Mouse (Mus musculus) MEL (cell line): ENCODE results near the gene Nf1. TPM values are rescaled to one million over a fixed set of nuclear protein-coding genes. Genes with fewer than 3 reads are reported as not detected.
A peak's percentile ranks its signal among the peaks of the same experiment; 100 is the strongest.

Experiments used
- DNase-seq: peaks from one replicate; pipeline ENCODE4 v3.0.0; 2011; ENCODE audit warnings: low read depth, low spot score
- H3K27ac ChIP-seq: 2 replicates; pipeline ENCODE4 v1.5.1; 2012; ENCODE audit warnings: low read depth, mild to moderate bottlenecking, control low read depth, low read length, moderate library complexity; ENCODE audit not compliant: control insufficient read depth
- H3K27me3 ChIP-seq, 2 experiments: fragments of 150-350 bp in 1 of 2; sonication (generic) in 1 of 2; 2 replicates each; pipeline ENCODE4 v1.6.1; 2012; ENCODE audit warnings: low read length in 2 of 2, mild to moderate bottlenecking in 2 of 2, improper control_type of control experiment in 1 of 2, moderate library complexity in 1 of 2; ENCODE audit not compliant: insufficient read depth in 2 of 2, control insufficient read depth in 1 of 2
- H3K36me3 ChIP-seq, 2 experiments: 2 replicates each; pipeline ENCODE4 v1.6.1; 2012 to 2014; ENCODE audit warnings: low read length in 2 of 2, improper control_type of control experiment in 1 of 2, inconsistent platforms in 1 of 2, mild to moderate bottlenecking in 1 of 2; ENCODE audit not compliant: insufficient read depth in 2 of 2, control insufficient read depth in 1 of 2
- H3K4me1 ChIP-seq, 2 experiments: fragments of 150-350 bp in 1 of 2; sonication (generic) in 1 of 2; 2 replicates each; pipeline ENCODE4 v1.6.1; 2012; ENCODE audit warnings: low read length in 2 of 2, improper control_type of control experiment in 1 of 2, mild to moderate bottlenecking in 1 of 2; ENCODE audit not compliant: insufficient read depth in 2 of 2, control insufficient read depth in 1 of 2
- H3K4me3 ChIP-seq, 2 experiments: fragments of 150-350 bp in 1 of 2; sonication (generic) in 1 of 2; 2 replicates each; pipeline ENCODE4 v1.5.1; 2012; ENCODE audit warnings: low read depth in 2 of 2, low read length in 2 of 2, mild to moderate bottlenecking in 2 of 2, moderate library complexity in 2 of 2, control low read depth in 1 of 2, improper control_type of control experiment in 1 of 2; ENCODE audit not compliant: control insufficient read depth in 1 of 2, insufficient read depth in 1 of 2
- H3K79me2 ChIP-seq: 2 replicates; pipeline ENCODE4 v1.6.1; 2012; ENCODE audit warnings: mild to moderate bottlenecking, low read length, moderate library complexity; ENCODE audit not compliant: control insufficient read depth, poor library complexity, insufficient read depth
- H3K9ac ChIP-seq: 2 replicates; pipeline ENCODE4 v1.6.1; 2012; ENCODE audit warnings: low read depth, mild to moderate bottlenecking, control low read depth, low read length, moderate library complexity; ENCODE audit not compliant: control insufficient read depth, poor library complexity, severe bottlenecking
- H3K9me3 ChIP-seq: fragments of 150-350 bp; sonication (generic); replicated peaks from 2 replicates; pipeline ENCODE4 v1.6.1; 2012; ENCODE audit warnings: mild to moderate bottlenecking, low read length, improper control_type of control experiment, moderate library complexity; ENCODE audit not compliant: insufficient read depth
- BHLHE40 ChIP-seq: IDR thresholded peaks from 2 replicates; pipeline ENCODE4 v1.6.1; 2012; ENCODE audit warnings: low read depth, mild to moderate bottlenecking, inconsistent platforms, low read length, improper control_type of control experiment, borderline replicate concordance
- CHD1 ChIP-seq: IDR thresholded peaks from 2 replicates; pipeline ENCODE4 v1.6.1; 2012; ENCODE audit warnings: low read depth, mild to moderate bottlenecking, inconsistent platforms, low read length, improper control_type of control experiment
- CHD2 ChIP-seq: IDR thresholded peaks from 2 replicates; pipeline ENCODE4 v1.6.1; 2011; ENCODE audit warnings: low read length, improper control_type of control experiment
- CTCF ChIP-seq, 3 experiments: IDR thresholded peaks in 2 of 3; conservative IDR thresholded peaks in 1 of 3; 2 replicates each; pipeline ENCODE4 v1.5.1; 2011 to 2012; ENCODE audit warnings: low read length in 3 of 3, low read depth in 2 of 3, mild to moderate bottlenecking in 2 of 3, improper control_type of control experiment in 1 of 3, inconsistent platforms in 1 of 3, mixed read lengths in 1 of 3, moderate library complexity in 1 of 3; ENCODE audit not compliant: control insufficient read depth in 1 of 3, insufficient read depth in 1 of 3, poor library complexity in 1 of 3, severe bottlenecking in 1 of 3
- E2F4 ChIP-seq: IDR thresholded peaks from 2 replicates; pipeline ENCODE4 v1.6.1; 2011; ENCODE audit warnings: low read depth, low read length, improper control_type of control experiment, borderline replicate concordance
- ELF1 ChIP-seq: IDR thresholded peaks from 2 replicates; pipeline ENCODE4 v1.6.1; 2014; ENCODE audit warnings: low read depth, mild to moderate bottlenecking, inconsistent platforms, low read length, improper control_type of control experiment, moderate library complexity
- EP300 ChIP-seq, 2 experiments: IDR thresholded peaks; 2 replicates each; pipeline ENCODE4 v1.6.1; 2011; ENCODE audit warnings: improper control_type of control experiment in 2 of 2, low read length in 2 of 2, low read depth in 1 of 2, mild to moderate bottlenecking in 1 of 2
- ETS1 ChIP-seq: IDR thresholded peaks from 2 replicates; pipeline ENCODE4 v1.6.1; 2012; ENCODE audit warnings: low read depth, mild to moderate bottlenecking, inconsistent platforms, low read length, improper control_type of control experiment, moderate library complexity
- GABPA ChIP-seq: IDR thresholded peaks from 2 replicates; pipeline ENCODE4 v1.6.1; 2012; ENCODE audit warnings: low read depth, mild to moderate bottlenecking, inconsistent platforms, low read length, improper control_type of control experiment, moderate library complexity
- GATA1 ChIP-seq: IDR thresholded peaks from 2 replicates; pipeline ENCODE4 v1.6.1; 2011; ENCODE audit warnings: low read depth, low read length, improper control_type of control experiment
- HCFC1 ChIP-seq: IDR thresholded peaks from 2 replicates; pipeline ENCODE4 v1.6.1; 2012; ENCODE audit warnings: low read depth, mild to moderate bottlenecking, inconsistent platforms, low read length, improper control_type of control experiment, moderate library complexity
- JUND ChIP-seq: IDR thresholded peaks from 2 replicates; pipeline ENCODE4 v1.6.1; 2011; ENCODE audit warnings: low read depth, mild to moderate bottlenecking, improper control_type of control experiment, low read length
- KAT2A ChIP-seq: conservative IDR thresholded peaks from 2 replicates; pipeline ENCODE4 v1.6.1; 2012; ENCODE audit warnings: low read depth, low read length, improper control_type of control experiment, inconsistent platforms
- MAFK ChIP-seq: IDR thresholded peaks from 2 replicates; pipeline ENCODE4 v1.6.1; 2011; ENCODE audit warnings: low read depth, mild to moderate bottlenecking, low read length, improper control_type of control experiment, borderline replicate concordance
- MAX ChIP-seq: IDR thresholded peaks from 2 replicates; pipeline ENCODE4 v1.6.1; 2011; ENCODE audit warnings: low read length, improper control_type of control experiment
- MAZ ChIP-seq: IDR thresholded peaks from 2 replicates; pipeline ENCODE4 v1.6.1; 2012; ENCODE audit warnings: low read depth, mild to moderate bottlenecking, inconsistent platforms, low read length, improper control_type of control experiment
- MEF2A ChIP-seq: IDR thresholded peaks from 2 replicates; pipeline ENCODE4 v1.6.1; 2014; ENCODE audit warnings: low read depth, mild to moderate bottlenecking, inconsistent platforms, low read length, improper control_type of control experiment; ENCODE audit not compliant: poor library complexity, insufficient replicate concordance, severe bottlenecking; ENCODE audit errors: extremely low read depth
- MYB ChIP-seq: IDR thresholded peaks from 2 replicates; pipeline ENCODE4 v1.6.1; 2011; ENCODE audit warnings: mild to moderate bottlenecking, low read depth, low read length, improper control_type of control experiment
- MYC ChIP-seq: IDR thresholded peaks from 2 replicates; pipeline ENCODE4 v1.6.1; 2011; ENCODE audit warnings: low read depth, mild to moderate bottlenecking, low read length, improper control_type of control experiment, moderate library complexity
- NELFE ChIP-seq: IDR thresholded peaks from 2 replicates; pipeline ENCODE4 v1.6.1; 2011; ENCODE audit warnings: low read depth, low read length, improper control_type of control experiment
- NRF1 ChIP-seq: IDR thresholded peaks from 2 replicates; pipeline ENCODE4 v1.6.1; 2014; ENCODE audit warnings: low read depth, mild to moderate bottlenecking, inconsistent platforms, low read length, improper control_type of control experiment, moderate library complexity; ENCODE audit not compliant: poor library complexity, insufficient read depth, severe bottlenecking
- POLR2A ChIP-seq, 2 experiments: IDR thresholded peaks; 2 replicates each; pipeline ENCODE4 v1.6.1; 2011 to 2012; ENCODE audit warnings: low read length in 2 of 2, mild to moderate bottlenecking in 2 of 2, control low read depth in 1 of 2, improper control_type of control experiment in 1 of 2, low read depth in 1 of 2, moderate library complexity in 1 of 2; ENCODE audit not compliant: control insufficient read depth in 1 of 2, insufficient read depth in 1 of 2, poor library complexity in 1 of 2
- POLR2AphosphoS5 ChIP-seq: IDR thresholded peaks from 2 replicates; pipeline ENCODE4 v1.6.1; 2012; ENCODE audit warnings: low read depth, borderline replicate concordance, mild to moderate bottlenecking, inconsistent platforms, low read length, moderate library complexity, mixed read lengths
- RAD21 ChIP-seq: IDR thresholded peaks from 2 replicates; pipeline ENCODE4 v1.6.1; 2011; ENCODE audit warnings: mild to moderate bottlenecking, low read depth, low read length, improper control_type of control experiment
- RCOR1 ChIP-seq: IDR thresholded peaks from 2 replicates; pipeline ENCODE4 v1.6.1; 2012; ENCODE audit warnings: low read depth, mild to moderate bottlenecking, inconsistent platforms, low read length, improper control_type of control experiment
- SIN3A ChIP-seq: IDR thresholded peaks from 2 replicates; pipeline ENCODE4 v1.6.1; 2012; ENCODE audit warnings: low read length, improper control_type of control experiment, inconsistent platforms
- SMC3 ChIP-seq: IDR thresholded peaks from 2 replicates; pipeline ENCODE4 v1.6.1; 2011; ENCODE audit warnings: low read depth, low read length, improper control_type of control experiment
- TAL1 ChIP-seq: IDR thresholded peaks from 2 replicates; pipeline ENCODE4 v1.6.1; 2012; ENCODE audit warnings: mild to moderate bottlenecking, inconsistent platforms, low read length, moderate library complexity, mixed read lengths
- TBP ChIP-seq: IDR thresholded peaks from 2 replicates; pipeline ENCODE4 v1.8.0; 2011; ENCODE audit warnings: low read depth, low read length, improper control_type of control experiment
- TCF12 ChIP-seq: IDR thresholded peaks from 2 replicates; pipeline ENCODE4 v1.6.1; 2014; ENCODE audit warnings: low read depth, mild to moderate bottlenecking, inconsistent platforms, low read length, improper control_type of control experiment, moderate library complexity
- UBTF ChIP-seq: IDR thresholded peaks from 2 replicates; pipeline ENCODE4 v1.6.1; 2012; ENCODE audit warnings: low read depth, mild to moderate bottlenecking, inconsistent platforms, low read length, improper control_type of control experiment, moderate library complexity, borderline replicate concordance; ENCODE audit not compliant: insufficient read depth
- USF2 ChIP-seq, 2 experiments: IDR thresholded peaks; 2 replicates each; pipeline ENCODE4 v1.6.1; 2011 to 2012; ENCODE audit warnings: improper control_type of control experiment in 2 of 2, low read length in 2 of 2, borderline replicate concordance in 1 of 2, inconsistent platforms in 1 of 2, low read depth in 1 of 2, mild to moderate bottlenecking in 1 of 2; ENCODE audit not compliant: insufficient read depth in 1 of 2
- ZC3H11A ChIP-seq: IDR thresholded peaks from 2 replicates; pipeline ENCODE4 v1.6.1; 2012; ENCODE audit warnings: low read depth, mild to moderate bottlenecking, inconsistent platforms, low read length, improper control_type of control experiment
- ZKSCAN1 ChIP-seq: IDR thresholded peaks from 2 replicates; pipeline ENCODE4 v1.6.1; 2012; ENCODE audit warnings: low read depth, mild to moderate bottlenecking, inconsistent platforms, low read length, improper control_type of control experiment, moderate library complexity
- ZNF384 ChIP-seq: IDR thresholded peaks from 2 replicates; pipeline ENCODE4 v1.6.1; 2012; ENCODE audit warnings: low read depth, mild to moderate bottlenecking, inconsistent platforms, low read length, improper control_type of control experiment
- polyA plus RNA-seq, 2 experiments: library from polyadenylated mRNA; stranded (reverse) in 1 of 2; unstranded in 1 of 2; fragments of >175 nt in 1 of 2; fragments of >200 nt in 1 of 2; gene quantifications; 2 replicates each; pipeline versions ENCODE4 v1.2.1 to v1.2.4; 2012; ENCODE audit warnings: low replicate concordance in 2 of 2, low read depth in 1 of 2; ENCODE audit not compliant: insufficient read length in 2 of 2, insufficient read depth in 1 of 2, missing spikeins in 1 of 2
- total RNA-seq: library from RNA; depleted of rRNA; stranded (reverse); fragments of 300-350 nt; gene quantifications from 2 replicates; pipeline ENCODE4 v1.2.3, GENCODE M21; 2012

Nf1 gene
- total and polyA plus RNA-seq, 3 experiments: 13.2 to 108 (median 20.3) TPM

DNA sequence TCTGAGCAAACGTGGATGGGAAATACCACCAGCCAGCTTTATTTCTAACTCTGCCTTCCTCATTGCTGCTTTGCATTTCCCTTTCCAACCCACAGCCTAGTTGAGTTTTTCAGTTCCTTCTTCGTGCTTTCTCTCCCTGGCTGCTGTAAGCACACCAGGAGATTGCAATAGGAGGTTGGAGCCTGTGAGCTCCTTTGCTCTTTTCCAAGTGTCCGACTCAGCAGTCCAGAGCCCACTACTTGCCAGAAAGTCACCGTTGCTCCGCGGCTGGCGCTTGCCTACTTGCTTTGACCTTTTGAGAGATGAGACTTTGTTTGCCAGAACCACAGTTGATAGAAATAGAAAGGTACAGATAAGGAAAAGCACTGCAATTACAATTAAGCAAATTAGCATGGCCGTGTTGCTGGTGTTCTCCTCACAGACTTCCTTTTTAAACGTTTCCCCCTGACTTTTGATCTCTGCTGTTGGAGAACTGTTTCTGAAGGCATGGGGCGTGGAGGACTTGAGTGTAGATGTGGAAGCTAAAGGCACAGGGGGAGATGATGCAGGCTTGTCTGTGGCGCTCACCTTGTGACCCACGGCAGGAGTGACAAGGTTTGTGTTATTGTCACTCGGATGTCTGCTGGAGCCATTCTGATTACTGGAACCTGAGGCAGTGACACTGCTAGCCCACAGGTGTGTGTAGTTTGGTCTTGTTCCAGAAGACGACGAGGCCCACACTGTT is 187.7 kb downstream of the Nf1 start:
- peak overlapping the region; percentile 48 to 58 for H3K4me3 ChIP-seq
- H3K27ac ChIP-seq: peak overlapping the region; percentile 80
- peaks cover 24 to 27% of the 10 kb centered on the region in 2 experiments for H3K4me1 ChIP-seq
- TF ChIP-seq CHD2 (no peak), USF2 (IDR thresholded peaks at IDR 0.05; ENCODE audit: borderline replicate concordance in 1 of 2, insufficient read depth in 1 of 2, low read depth in 1 of 2, low read length in 2 of 2) (no peak), ZNF384 (no peak), JUND (no peak), ELF1 (0 out of 2 replicates have a peak, but pooled peaks have one; percentile 7), POLR2AphosphoS5 (no peak), MAZ (no peak), TAL1 (no peak), ZKSCAN1 (no peak), GABPA (no peak), HCFC1 (no peak), SIN3A (no peak; the same call in 1 of the 2 replicates), MAX (no peak), ETS1 (peak; percentile 44), MYB (no peak), RCOR1 (peak; percentile 49; the same call in 1 of the 2 replicates), BHLHE40 (no peak), GATA1 (peak; percentile 73), CHD1 (no peak), NRF1 (no peak), MAFK (no peak), E2F4 (no peak), TBP (peak; percentile 67; the same call in 1 of the 2 replicates), TCF12 (no peak), EP300 (IDR thresholded peaks at IDR 0.05; ENCODE audit: low read depth in 1 of 2, low read length in 2 of 2) (peak in 1 of 2 experiments; percentile 45; a peak in 1 of 4 replicates), POLR2A (IDR thresholded peaks at IDR 0.05; ENCODE audit: control insufficient read depth in 1 of 2, insufficient read depth in 1 of 2, low read depth in 1 of 2, low read length in 2 of 2, poor library complexity in 1 of 2) (peak in 1 of 2 experiments; percentile 54; a peak in 2 of 4 replicates), RAD21 (no peak), UBTF (0 out of 2 replicates have a peak, but pooled peaks have one; percentile 72), SMC3 (no peak), NELFE (peak; percentile 32; the same call in 1 of the 2 replicates), KAT2A (no peak), ZC3H11A (no peak), MYC (peak; percentile 16; the same call in 1 of the 2 replicates), MEF2A (no peak), CTCF (IDR thresholded peaks at IDR 0.05 in 2 of 3, conservative IDR thresholded peaks at IDR 0.05 in 1 of 3; ENCODE audit: control insufficient read depth in 1 of 3, insufficient read depth in 1 of 3, low read depth in 2 of 3, low read length in 3 of 3, poor library complexity in 1 of 3, severe bottlenecking in 1 of 3) (no peak)

More for the DNA sequence above, 187.7 kb downstream of the Nf1 start:
- peaks cover 7% of the 10 kb centered on the region for H3K79me2 ChIP-seq
- no peaks in the 10 kb centered on the region for H3K9me3 ChIP-seq
- H3K9ac ChIP-seq: peak overlapping the region; percentile 65
- peak; percentile 86 for DNase-seq
- peaks cover 0 to 45% of the 10 kb centered on the region in 2 experiments; a peak in 2 of 4 replicates for H3K36me3 ChIP-seq
- H3K27me3 ChIP-seq: no peaks in the 10 kb centered on the region
